Mouse (Mus musculus) CH12.LX (cell line): ENCODE data around the gene Bnipl.

Experiments
- BHLHE40 ChIP-seq: IDR thresholded peaks from 2 replicates; pipeline ENCODE4 v1.6.1; 2011; ENCODE audit warnings: mild to moderate bottlenecking, low read depth, low read length, improper control_type of control experiment
- CTCF ChIP-seq, 2 experiments: IDR thresholded peaks in 1 of 2; conservative IDR thresholded peaks in 1 of 2; 2 replicates each; pipeline ENCODE4 v1.5.1; 2011 to 2012; ENCODE audit warnings: low read depth in 2 of 2, low read length in 2 of 2, improper control_type of control experiment in 1 of 2, inconsistent platforms in 1 of 2, mild to moderate bottlenecking in 1 of 2, moderate library complexity in 1 of 2
- EP300 ChIP-seq: IDR thresholded peaks from 2 replicates; pipeline ENCODE4 v1.6.1; 2011; ENCODE audit warnings: low read length, improper control_type of control experiment
- HCFC1 ChIP-seq: IDR thresholded peaks from 2 replicates; pipeline ENCODE4 v1.6.1; 2012; ENCODE audit warnings: low read depth, mild to moderate bottlenecking, inconsistent platforms, low read length, improper control_type of control experiment
- KAT2A ChIP-seq: IDR thresholded peaks from 2 replicates; pipeline ENCODE4 v1.6.1; 2012; ENCODE audit warnings: low read length, improper control_type of control experiment, inconsistent platforms; ENCODE audit not compliant: insufficient replicate concordance
- MAX ChIP-seq: IDR thresholded peaks from 2 replicates; pipeline ENCODE4 v1.6.1; 2011; ENCODE audit warnings: low read length, improper control_type of control experiment
- MAZ ChIP-seq: IDR thresholded peaks from 2 replicates; pipeline ENCODE4 v1.6.1; 2012; ENCODE audit warnings: low read depth, mild to moderate bottlenecking, inconsistent platforms, low read length, improper control_type of control experiment, moderate library complexity
- MYC ChIP-seq: IDR thresholded peaks from 2 replicates; pipeline ENCODE4 v1.6.1; 2011; ENCODE audit warnings: low read depth, mild to moderate bottlenecking, improper control_type of control experiment, low read length
- POLR2A ChIP-seq: IDR thresholded peaks from 2 replicates; pipeline ENCODE4 v1.6.1; 2011; ENCODE audit warnings: low read depth, mild to moderate bottlenecking, improper control_type of control experiment, low read length
- RCOR1 ChIP-seq: conservative IDR thresholded peaks from 2 replicates; pipeline ENCODE4 v1.6.1; 2012; ENCODE audit warnings: low read depth, mild to moderate bottlenecking, inconsistent platforms, low read length, improper control_type of control experiment

GRCm38 (mm10) chr3:95203880-95204279 is 47.1 kb downstream of the Bnipl start:
- TF ChIP-seq EP300, result no peak
- no peak for TF ChIP-seq MAX
- TF ChIP-seq CTCF (conservative IDR thresholded peaks at IDR 0.05 in 1 of 2, IDR thresholded peaks at IDR 0.05 in 1 of 2; ENCODE audit: low read depth in 2 of 2, low read length in 2 of 2), result no peak
- no peak for TF ChIP-seq POLR2A
- no peak for TF ChIP-seq KAT2A
- no peak for TF ChIP-seq MAZ
- no peak for TF ChIP-seq MYC
- no peak for TF ChIP-seq HCFC1
- no peak for TF ChIP-seq BHLHE40
- TF ChIP-seq RCOR1, result no peak
